Mouse (Mus musculus) forebrain, embryonic 15.5 days (tissue): ENCODE data around the gene Rnf26. TPM values are rescaled to one million over a fixed set of nuclear protein-coding genes. Genes with fewer than 3 reads are reported as not detected.

Experiments
- ATAC-seq: fragments of 200-750 bp; cut with Nextera tagmentation; replicated peaks from 2 replicates; pipeline ENCODE4 v1.8.0; 2017; ENCODE audit warnings: mild to moderate bottlenecking, moderate TSS enrichment, moderate library complexity
- H3K27ac ChIP-seq: fragments of 300-500 bp; sonication (generic); replicated peaks from 2 replicates; pipeline ENCODE4 v1.5.1; 2015; ENCODE audit warnings: mild to moderate bottlenecking, inconsistent platforms
- H3K27me3 ChIP-seq: fragments of 300-500 bp; sonication (generic); 2 replicates; pipeline ENCODE4 v1.6.1; 2015; ENCODE audit warnings: inconsistent platforms
- H3K36me3 ChIP-seq: fragments of 300-500 bp; sonication (generic); 2 replicates; pipeline ENCODE4 v1.6.1; 2015; ENCODE audit warnings: mild to moderate bottlenecking, inconsistent platforms
- H3K4me1 ChIP-seq: fragments of 300-500 bp; sonication (generic); 2 replicates; pipeline ENCODE4 v1.6.1; 2015; ENCODE audit warnings: inconsistent platforms
- H3K4me2 ChIP-seq: fragments of 300-500 bp; sonication (generic); replicated peaks from 2 replicates; pipeline ENCODE4 v1.6.1; 2015; ENCODE audit warnings: mild to moderate bottlenecking, inconsistent platforms
- H3K4me3 ChIP-seq: fragments of 300-500 bp; sonication (generic); 2 replicates; pipeline ENCODE4 v1.5.1; 2015; ENCODE audit warnings: mild to moderate bottlenecking, inconsistent platforms
- H3K9ac ChIP-seq: fragments of 300-500 bp; sonication (generic); replicated peaks from 2 replicates; pipeline ENCODE4 v1.6.1; 2015; ENCODE audit warnings: mild to moderate bottlenecking, inconsistent platforms
- H3K9me3 ChIP-seq: fragments of 300-500 bp; sonication (generic); 2 replicates; pipeline ENCODE4 v1.6.1; 2016; ENCODE audit warnings: inconsistent platforms
- WGBS: fragments of 180-500 bp; shearing (Covaris S2); methylation state at CpG from one replicate; pipeline ENCODE4 v1.1.7; 2015; ENCODE audit warnings: mixed read lengths; 5-methylcytosine and 5-hydroxymethylcytosine counted together
- polyA plus RNA-seq: library from polyadenylated mRNA; unstranded; fragments of >200 nt; fragmentation: Nextera tagmentation; extraction: Ambion mirVana; gene quantifications from 2 replicates; pipeline ENCODE4 v1.2.1, GENCODE M21; 2015

The Rnf26 gene
- polyA plus RNA-seq, 1 experiment from 2014 or later = 40.1 TPM

DNA sequence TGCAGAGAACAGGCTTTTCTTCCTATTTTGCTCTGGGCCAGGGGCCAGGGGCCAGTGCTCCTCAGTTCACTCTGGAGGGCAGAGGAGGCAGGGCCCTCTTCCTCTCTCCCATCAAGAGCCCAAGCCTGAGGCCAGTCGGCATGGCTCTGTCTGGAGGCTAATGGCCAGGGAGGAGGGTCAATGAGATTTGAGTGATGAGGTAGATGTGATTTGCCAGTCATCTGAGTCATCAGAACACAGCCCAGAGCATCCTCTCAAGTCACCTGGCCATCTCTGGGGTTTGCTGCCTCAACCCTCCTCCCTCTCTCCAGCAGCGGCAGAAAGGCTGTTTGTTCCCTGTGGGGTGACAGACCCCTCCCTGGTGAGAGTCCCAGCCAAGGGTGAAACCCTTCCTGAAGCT, 20.0 kb upstream of the Rnf26 start:
- H3K4me1 ChIP-seq = peaks cover 48% of the 10 kb centered on the region
- H3K27me3 ChIP-seq = peaks cover 15% of the 10 kb centered on the region
- ATAC-seq = no peak
- no peaks in the 10 kb centered on the region for H3K36me3 ChIP-seq
- H3K9ac ChIP-seq = peak overlapping the region; percentile 49; the same call in 1 of the 2 replicates
- 0 out of 2 replicates have a peak overlapping the region, but pooled peaks have one; percentile 52 for H3K4me3 ChIP-seq
- H3K9me3 ChIP-seq = no peaks in the 10 kb centered on the region
- peak overlapping the region; percentile 80; the same call in 1 of the 2 replicates for H3K4me2 ChIP-seq
- 16% methylated on average over 2 of the region's 2 CpGs for WGBS
- 0 out of 2 replicates have a peak overlapping the region, but pooled peaks have one; percentile 27 for H3K27ac ChIP-seq

DNA sequence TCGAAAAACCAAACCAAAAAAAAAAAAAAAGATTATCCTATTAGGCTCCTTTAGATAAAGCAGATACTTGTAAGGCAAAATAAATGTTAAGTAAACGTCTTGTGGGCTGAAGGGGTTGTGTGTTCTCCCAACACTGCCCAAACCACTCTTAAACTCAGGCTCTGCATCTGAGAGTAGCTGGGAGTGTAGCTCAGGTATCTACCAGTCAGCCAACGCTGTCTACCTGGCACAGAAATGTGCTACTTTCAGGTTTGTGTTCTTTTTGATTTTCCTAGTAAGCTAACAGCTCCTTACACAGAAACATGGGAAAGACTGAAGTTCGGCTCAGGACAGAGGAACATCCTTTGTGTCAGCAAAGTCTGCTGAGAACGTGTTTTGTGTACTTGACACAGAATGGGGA, 18.9 kb upstream of the Rnf26 start:
- Histone ChIP-seq H3K9me3 (no peaks in the 10 kb centered on the region), H3K4me2 (no peak overlapping the region), H3K4me3 (no peak overlapping the region), H3K4me1 (peaks cover 48% of the 10 kb centered on the region), H3K36me3 (no peaks in the 10 kb centered on the region), H3K9ac (no peak overlapping the region), H3K27me3 (peaks cover 15% of the 10 kb centered on the region), H3K27ac (no peak overlapping the region)
- 71% methylated on average over 5 of the region's 5 CpGs for WGBS
- ATAC-seq = no peak

DNA sequence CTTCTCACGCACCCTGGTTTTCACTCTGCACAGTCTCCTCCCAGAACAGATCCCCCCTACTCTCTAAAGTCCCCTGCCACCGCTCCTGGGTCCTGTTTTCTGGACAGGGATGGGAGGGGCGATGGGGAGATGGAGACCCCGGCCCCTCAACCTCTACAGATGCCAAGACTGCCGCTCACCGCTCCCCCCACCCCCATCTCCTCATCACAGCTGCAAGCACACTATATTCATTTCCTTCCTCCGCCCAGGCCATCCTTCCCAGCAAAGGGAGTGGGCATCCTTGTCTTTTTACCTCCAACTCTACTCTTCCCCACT, 17.9 kb upstream of the Rnf26 start:
- peaks cover 15% of the 10 kb centered on the region for H3K27me3 ChIP-seq
- ATAC-seq = no peak

DNA sequence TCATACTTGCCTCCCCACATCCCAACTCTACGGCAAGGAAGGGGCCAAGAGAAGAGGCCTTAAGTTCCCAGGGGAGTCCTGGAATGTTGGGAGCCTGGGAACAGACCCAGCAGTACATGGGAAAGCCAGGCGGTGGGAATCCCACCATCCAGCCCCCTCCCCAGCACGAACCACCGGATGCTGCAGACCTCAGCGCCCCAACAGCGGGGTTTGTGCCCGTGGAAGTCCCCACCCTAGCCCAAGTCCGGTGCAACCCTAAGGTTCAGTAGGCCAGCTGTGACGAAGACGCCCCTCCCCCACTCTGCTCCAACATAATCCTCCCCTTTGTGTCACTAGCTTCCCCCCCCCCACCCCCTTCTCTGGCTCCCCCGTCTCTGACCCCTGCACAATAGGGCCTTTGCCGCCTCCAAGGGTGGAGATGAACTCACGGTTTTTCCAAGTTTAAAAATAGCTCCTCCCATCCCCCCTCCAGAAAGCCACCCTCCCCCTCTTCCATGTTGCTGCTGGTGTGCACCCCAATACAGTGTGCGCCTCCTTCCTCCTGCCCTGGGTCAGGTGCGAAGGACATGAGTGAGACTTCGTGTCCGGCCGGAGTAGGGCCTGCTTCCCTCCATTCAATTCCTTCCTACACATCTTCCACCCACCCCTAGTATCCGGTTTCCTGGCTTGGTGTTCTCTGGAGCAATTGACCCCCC, 17.4 kb upstream of the Rnf26 start:
- no peak for ATAC-seq
- Histone ChIP-seq H3K36me3 (no peaks in the 10 kb centered on the region), H3K4me3 (no peak overlapping the region), H3K4me1 (peaks cover 49% of the 10 kb centered on the region), H3K9ac (peak overlapping the region; percentile 30; the same call in 1 of the 2 replicates), H3K27me3 (peaks cover 12% of the 10 kb centered on the region), H3K27ac (0 out of 2 replicates have a peak overlapping the region, but pooled peaks have one; percentile 22), H3K9me3 (no peaks in the 10 kb centered on the region), H3K4me2 (peak overlapping the region; percentile 58)
- 17% methylated on average over 19 of the region's 19 CpGs for WGBS

More for the DNA sequence above, 17.9 kb upstream of the Rnf26 start:
- Histone ChIP-seq H3K9ac (no peak overlapping the region), H3K4me3 (no peak overlapping the region), H3K9me3 (no peaks in the 10 kb centered on the region), H3K27ac (no peak overlapping the region), H3K4me2 (no peak overlapping the region), H3K36me3 (no peaks in the 10 kb centered on the region), H3K4me1 (peaks cover 50% of the 10 kb centered on the region)
- 45% methylated on average over 7 of the region's 7 CpGs for WGBS

DNA sequence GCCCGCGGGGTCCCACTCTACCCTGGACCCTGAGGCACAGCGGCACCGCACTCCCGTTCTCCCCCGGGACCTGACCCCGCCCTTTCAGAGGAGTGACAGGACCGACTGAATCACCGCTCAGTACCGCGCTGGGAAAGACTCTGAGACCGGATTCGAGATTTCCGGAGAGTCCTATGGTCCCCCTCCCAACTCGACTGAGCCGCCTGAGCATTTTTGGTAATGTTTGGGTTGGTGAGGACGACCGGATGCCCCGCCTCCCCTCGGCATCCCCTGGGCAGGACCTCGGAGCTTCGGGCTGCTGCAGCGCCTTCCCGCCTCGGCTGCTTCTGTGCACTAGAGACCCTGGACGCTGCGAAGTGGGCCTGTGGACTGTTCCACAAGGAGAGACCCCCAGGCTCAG, 16.7 kb upstream of the Rnf26 start:
- H3K9ac ChIP-seq = peak overlapping the region; percentile 30
- H3K27ac ChIP-seq = 0 out of 2 replicates have a peak overlapping the region, but pooled peaks have one; percentile 22
- H3K4me1 ChIP-seq = peaks cover 45% of the 10 kb centered on the region
- peaks cover 9% of the 10 kb centered on the region for H3K27me3 ChIP-seq
- H3K36me3 ChIP-seq = no peaks in the 10 kb centered on the region
- 0 out of 2 replicates have a peak, but pooled peaks have one; percentile 7 for ATAC-seq
- peak overlapping the region; percentile 31 for H3K4me3 ChIP-seq
- peak overlapping the region; percentile 58 for H3K4me2 ChIP-seq
- 1% methylated on average over 27 of the region's 27 CpGs for WGBS
- no peaks in the 10 kb centered on the region for H3K9me3 ChIP-seq

DNA sequence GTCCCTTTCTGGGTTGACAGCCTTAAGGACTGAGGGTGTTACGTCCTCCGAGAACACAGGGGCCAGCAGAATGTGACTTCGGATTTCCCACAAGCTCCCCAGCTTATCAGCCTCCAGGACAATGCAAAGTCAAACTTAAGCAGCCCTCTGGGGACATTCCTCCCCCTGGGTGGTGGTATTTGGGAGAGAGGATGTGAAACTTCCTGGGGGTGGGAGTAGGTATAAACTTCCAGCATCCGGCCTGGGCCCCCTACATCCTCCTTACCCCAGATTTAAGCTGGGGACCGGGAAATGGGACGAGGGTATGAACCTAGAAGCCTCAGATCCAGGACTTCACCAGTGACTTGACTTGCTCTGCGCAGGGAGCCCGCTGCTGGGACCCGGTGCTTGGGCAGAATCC, 16.3 kb upstream of the Rnf26 start:
- no peak for ATAC-seq
- Histone ChIP-seq H3K4me3 (peak overlapping the region; percentile 31), H3K36me3 (no peaks in the 10 kb centered on the region), H3K9me3 (no peaks in the 10 kb centered on the region), H3K4me2 (peak overlapping the region; percentile 58), H3K27me3 (peaks cover 6% of the 10 kb centered on the region; the same call in 1 of the 2 replicates), H3K4me1 (peaks cover 41% of the 10 kb centered on the region), H3K27ac (no peak overlapping the region), H3K9ac (peak overlapping the region; percentile 30)
- WGBS = 11% methylated on average over 9 of the region's 9 CpGs

DNA sequence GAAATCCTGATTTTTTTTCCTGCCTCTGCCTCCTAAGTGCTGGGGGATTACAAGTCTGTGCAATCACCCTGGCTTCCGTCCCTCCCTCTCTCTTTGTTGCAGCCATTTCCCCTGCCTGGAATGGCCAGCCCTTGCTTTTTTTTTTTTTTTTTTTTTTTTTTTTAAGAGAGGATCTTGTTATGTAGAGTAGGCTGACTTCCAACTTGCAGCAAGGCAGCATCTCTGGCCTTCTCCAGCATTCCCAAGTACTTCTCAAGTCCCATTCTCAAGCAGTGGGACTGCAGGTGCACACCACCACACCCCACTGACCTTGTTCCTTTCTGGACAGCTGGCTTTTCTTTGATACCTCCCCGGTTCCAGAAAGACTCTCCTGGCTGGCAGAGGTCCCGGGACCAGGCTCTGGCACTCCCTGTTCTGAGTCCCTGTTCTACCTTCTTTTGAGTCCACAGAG, 14.1 kb upstream of the Rnf26 start:
- Histone ChIP-seq H3K4me1 (peaks cover 26% of the 10 kb centered on the region), H3K36me3 (no peaks in the 10 kb centered on the region), H3K27me3 (no peaks in the 10 kb centered on the region; the same call in 1 of the 2 replicates), H3K9ac (no peak overlapping the region), H3K4me2 (no peak overlapping the region), H3K9me3 (no peaks in the 10 kb centered on the region), H3K27ac (no peak overlapping the region), H3K4me3 (no peak overlapping the region)
- no peak for ATAC-seq
- 43% methylated on average over 3 of the region's 3 CpGs for WGBS

DNA sequence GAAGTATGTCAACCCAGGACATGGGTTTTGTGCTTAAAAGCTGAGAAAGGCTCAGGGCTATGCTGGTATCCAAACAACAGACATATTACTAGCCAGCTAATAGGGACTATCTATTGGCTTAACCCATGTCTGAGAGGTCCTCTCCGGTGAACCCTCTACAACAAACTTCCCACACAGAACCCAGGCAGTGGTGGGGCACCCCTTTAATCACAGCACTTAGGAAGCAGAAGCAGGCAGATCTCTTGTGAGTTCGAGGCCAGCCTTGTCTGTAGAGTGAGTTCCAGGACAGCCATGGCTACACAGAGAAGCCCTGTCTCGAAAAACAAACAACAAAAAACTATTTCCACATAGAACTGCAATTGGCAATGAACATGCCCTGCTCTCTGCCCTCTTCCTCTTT, 13.4 kb upstream of the Rnf26 start:
- H3K27me3 ChIP-seq = no peaks in the 10 kb centered on the region; the same call in 1 of the 2 replicates
- no peaks in the 10 kb centered on the region for H3K9me3 ChIP-seq
- H3K4me3 ChIP-seq = no peak overlapping the region
- H3K4me1 ChIP-seq = peaks cover 26% of the 10 kb centered on the region
- no peak overlapping the region for H3K4me2 ChIP-seq
- no peaks in the 10 kb centered on the region for H3K36me3 ChIP-seq
- H3K9ac ChIP-seq = no peak overlapping the region; the same call in 1 of the 2 replicates
- no peak for ATAC-seq
- H3K27ac ChIP-seq = 0 out of 2 replicates have a peak overlapping the region, but pooled peaks have one; percentile 14
- 92% methylated on average over 3 of the region's 3 CpGs for WGBS

DNA sequence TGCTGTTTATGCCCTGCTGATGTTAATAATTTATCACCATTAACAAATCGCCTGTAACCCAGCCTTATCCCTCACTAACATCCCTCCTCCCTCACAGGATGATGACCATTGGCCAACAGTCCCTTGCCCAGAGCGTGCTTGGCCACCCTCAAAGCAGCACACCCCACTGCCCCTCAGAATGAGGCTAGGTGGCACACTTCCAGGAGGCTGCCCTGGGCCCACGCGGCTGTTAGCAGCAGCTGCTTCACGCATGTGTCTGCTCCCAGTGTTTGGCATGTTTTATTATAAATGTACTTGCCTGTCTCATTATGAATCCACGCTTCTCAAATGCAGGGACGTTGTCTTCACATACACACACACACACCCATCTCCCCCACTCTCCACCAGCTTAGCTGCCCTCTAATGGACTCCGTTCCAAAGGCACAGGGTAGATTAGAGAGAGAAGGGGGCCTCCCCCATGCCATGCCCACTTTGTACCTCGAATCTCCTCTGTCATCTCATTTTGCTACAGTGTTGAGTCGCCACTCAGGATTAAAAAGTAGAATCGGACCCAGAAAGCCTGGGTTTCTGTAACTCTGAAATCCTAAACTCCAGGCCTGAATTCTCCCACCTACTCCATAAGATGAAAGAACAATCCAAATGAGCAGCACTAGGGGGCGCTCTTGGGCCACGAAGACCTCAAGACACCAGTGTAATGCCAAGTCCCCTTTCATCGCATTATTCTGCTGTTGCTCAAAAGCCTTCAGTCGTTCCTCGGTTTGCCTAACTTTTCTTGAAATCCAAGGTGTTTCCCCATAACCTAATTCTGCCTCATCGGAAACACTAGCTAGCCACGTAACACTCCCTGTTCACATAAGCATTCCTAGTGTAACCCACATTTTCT, 12.5 kb upstream of the Rnf26 start:
- ATAC-seq = peak; percentile 71
- Histone ChIP-seq H3K4me1 (peaks cover 25% of the 10 kb centered on the region), H3K4me3 (no peak overlapping the region), H3K27ac (0 out of 2 replicates have a peak overlapping the region, but pooled peaks have one; percentile 14), H3K9me3 (no peaks in the 10 kb centered on the region), H3K36me3 (no peaks in the 10 kb centered on the region), H3K9ac (no peak overlapping the region), H3K27me3 (no peaks in the 10 kb centered on the region), H3K4me2 (0 out of 2 replicates have a peak overlapping the region, but pooled peaks have one; percentile 5)
- 23% methylated on average over 18 of the region's 18 CpGs for WGBS

DNA sequence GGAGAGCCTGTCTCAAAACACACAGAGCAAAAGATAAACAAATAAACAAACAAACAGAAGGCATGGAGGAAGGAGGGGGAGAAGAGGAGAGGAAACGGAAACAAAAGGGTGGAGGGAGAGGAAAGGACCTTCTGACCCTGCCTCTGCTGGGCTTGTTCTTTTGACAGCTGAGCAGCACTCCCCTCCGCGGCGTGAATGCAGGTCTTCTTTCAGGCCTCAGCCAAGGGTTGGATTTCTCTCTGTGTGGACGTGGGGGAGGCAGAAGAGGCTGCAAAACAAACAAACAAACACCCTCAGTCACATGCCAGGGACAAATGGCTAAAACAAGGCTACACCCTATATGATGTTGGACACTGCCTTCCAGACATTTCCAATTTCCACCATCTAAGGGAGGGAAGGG, 11.7 kb upstream of the Rnf26 start:
- no peak for ATAC-seq
- Histone ChIP-seq H3K27me3 (no peaks in the 10 kb centered on the region), H3K4me1 (peaks cover 17% of the 10 kb centered on the region), H3K9me3 (no peaks in the 10 kb centered on the region), H3K36me3 (no peaks in the 10 kb centered on the region), H3K4me2 (no peak overlapping the region), H3K9ac (no peak overlapping the region), H3K4me3 (no peak overlapping the region), H3K27ac (no peak overlapping the region)
- WGBS = 70% methylated on average over 5 of the region's 5 CpGs

DNA sequence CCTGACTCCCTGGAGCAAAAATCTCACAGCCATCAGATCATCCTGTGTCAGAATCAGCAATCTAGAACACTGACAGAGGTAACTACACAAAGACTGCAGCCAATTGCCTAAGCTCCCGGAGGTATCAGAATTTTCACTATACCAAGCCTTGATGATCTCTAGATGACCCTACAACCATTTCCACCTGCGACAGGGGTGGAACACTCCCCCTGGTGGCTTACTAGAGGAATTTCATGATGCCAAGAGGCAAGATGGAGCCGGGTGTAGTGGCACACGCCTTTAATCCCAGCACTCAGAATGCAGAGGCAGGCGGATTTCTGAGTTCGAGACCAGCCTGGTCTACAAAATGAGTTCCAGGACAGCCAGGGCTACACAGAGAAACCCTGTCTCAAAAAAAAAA, 11.0 kb upstream of the Rnf26 start:
- Histone ChIP-seq H3K36me3 (no peaks in the 10 kb centered on the region), H3K4me3 (no peak overlapping the region), H3K27me3 (no peaks in the 10 kb centered on the region), H3K9ac (no peak overlapping the region), H3K27ac (no peak overlapping the region), H3K9me3 (no peaks in the 10 kb centered on the region), H3K4me1 (peaks cover 10% of the 10 kb centered on the region; the same call in 1 of the 2 replicates), H3K4me2 (no peak overlapping the region)
- ATAC-seq = no peak
- 80% methylated on average over 6 of the region's 6 CpGs for WGBS

DNA sequence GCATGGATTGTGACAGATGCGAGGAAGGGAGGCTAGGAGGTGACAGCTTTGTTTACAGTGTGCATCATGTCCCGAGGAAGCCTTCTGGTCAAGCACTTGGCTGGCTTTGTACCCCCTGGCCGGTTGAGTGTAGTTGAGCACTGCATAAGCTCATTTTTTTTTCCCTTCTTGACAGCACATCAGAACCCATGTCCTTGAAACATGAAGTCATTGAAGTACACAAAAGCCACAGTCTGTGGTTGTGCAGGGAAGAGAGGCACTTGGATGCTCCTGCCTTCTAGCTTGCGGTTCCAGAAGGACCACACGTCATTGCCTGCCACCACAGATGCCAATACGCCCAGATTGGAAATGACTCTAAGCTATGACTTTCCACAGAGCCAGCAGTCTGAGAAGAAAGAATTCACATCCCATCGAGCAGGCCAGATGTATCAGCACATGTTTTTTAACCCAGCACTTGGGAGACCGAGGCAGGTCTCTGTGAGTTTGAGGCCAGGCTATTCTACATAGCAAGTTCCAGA, 6.7 kb upstream of the Rnf26 start:
- Histone ChIP-seq H3K4me1 (no peaks in the 10 kb centered on the region), H3K27me3 (no peaks in the 10 kb centered on the region)

More for the DNA sequence above, 6.7 kb upstream of the Rnf26 start:
- no peak overlapping the region for H3K4me2 ChIP-seq
- no peaks in the 10 kb centered on the region for H3K9me3 ChIP-seq
- no peak overlapping the region for H3K4me3 ChIP-seq
- ATAC-seq = no peak
- 85% methylated on average over 8 of the region's 8 CpGs for WGBS
- H3K9ac ChIP-seq = no peak overlapping the region
- H3K36me3 ChIP-seq = no peaks in the 10 kb centered on the region
- no peak overlapping the region for H3K27ac ChIP-seq
